Mouse (Mus musculus) telencephalon, adult 2 months (tissue): ENCODE results near the gene Rere.

Experiments
- DNase-seq: peaks from one replicate; pipeline ENCODE4 v3.0.0-alpha.2; 2011; ENCODE audit warnings: low read depth, low spot score

The Rere gene

DNA sequence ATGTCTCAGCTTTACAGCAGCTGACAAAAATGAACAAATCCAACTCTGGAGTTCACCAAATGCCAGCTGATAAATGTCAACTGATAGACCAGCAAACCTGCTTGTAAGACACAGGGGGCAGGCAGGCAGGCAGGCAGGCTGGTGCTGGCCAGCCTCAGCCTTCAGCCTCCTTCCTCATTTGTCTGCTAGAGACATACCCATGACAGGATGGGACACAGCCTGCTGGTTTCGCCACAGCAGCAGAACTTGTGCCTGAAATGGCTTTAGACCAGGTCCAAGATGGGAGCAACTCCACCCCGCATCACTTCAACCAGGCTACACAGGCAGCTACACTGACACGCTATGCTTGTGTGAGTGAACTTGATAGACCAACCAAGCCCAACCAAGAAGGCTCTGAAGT is 324.4 kb downstream of the Rere start:
- DNase-seq, result no peak

DNA sequence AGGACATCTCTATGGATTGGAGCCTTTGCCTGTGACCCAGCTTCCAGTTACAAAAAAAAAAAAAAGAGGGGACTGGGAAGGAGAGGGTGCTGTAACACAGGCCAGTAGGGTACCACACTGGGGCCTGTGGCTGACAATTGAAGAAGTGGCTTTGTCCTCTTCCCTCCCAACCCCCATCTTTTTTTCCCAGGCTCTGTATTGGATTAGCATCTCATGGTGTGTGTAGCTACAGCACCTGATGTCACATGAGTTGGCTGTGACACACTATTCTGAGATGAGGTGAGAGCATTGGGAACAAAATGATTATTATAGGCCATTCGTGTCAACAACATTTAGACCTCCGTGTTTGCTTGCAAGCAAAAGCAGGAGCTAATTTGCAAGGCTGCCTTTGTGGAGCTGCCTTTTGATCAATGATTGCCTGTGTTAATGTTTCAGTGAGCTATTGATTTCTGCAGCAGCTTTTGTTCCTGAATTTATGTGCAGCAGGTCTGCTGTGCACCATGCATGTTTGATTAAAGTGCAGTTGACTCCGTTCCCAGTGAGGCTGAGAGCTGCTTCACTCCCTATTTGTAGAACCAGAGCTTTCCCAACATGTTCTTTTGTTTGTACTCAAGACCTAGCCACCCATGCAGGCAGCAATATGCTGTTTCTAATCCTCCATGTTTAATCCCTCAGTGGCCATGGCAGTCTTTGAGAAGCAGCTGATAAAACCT is 325.2 kb downstream of the Rere start:
- DNase-seq, result no peak

DNA sequence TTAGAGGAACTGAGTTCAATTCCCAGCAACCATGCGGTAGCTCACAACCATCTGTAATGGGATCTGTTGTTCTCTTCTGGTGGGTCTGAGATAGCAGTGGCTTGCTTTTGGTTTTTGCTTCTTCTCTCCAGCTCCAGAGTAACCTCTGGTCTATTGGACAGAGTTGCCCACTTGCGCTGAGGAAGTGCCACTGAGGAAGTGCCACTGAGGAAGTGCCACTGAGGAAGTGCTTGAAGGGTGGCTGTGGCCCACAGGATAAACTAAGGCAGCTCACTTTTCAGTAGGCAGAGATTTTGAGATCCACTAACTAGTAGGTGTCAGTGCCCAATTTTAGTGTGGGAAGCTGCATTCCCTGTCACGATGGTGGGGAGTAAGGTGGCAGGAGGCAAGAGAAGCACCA is 327.2 kb downstream of the Rere start:
- DNase-seq, result no peak

DNA sequence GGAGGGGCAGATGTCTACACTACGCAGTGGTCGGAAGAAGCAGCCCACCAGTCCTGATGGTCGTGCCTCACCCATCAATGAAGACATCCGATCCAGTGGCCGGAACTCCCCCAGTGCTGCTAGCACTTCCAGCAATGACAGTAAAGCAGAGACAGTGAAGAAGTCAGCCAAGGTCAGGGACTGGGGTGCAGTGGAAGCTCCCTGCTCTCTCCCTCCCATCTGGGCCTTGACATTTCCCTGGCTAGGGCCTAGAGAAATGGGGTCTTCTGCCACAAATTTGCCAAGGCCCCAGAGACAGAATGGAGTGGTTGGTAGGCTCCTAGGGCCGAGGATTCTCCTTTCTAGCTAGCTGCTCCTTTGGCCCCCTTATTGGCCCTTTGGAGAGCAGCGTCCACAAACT is 332.3 kb downstream of the Rere start:
- DNase-seq, result no peak

DNA sequence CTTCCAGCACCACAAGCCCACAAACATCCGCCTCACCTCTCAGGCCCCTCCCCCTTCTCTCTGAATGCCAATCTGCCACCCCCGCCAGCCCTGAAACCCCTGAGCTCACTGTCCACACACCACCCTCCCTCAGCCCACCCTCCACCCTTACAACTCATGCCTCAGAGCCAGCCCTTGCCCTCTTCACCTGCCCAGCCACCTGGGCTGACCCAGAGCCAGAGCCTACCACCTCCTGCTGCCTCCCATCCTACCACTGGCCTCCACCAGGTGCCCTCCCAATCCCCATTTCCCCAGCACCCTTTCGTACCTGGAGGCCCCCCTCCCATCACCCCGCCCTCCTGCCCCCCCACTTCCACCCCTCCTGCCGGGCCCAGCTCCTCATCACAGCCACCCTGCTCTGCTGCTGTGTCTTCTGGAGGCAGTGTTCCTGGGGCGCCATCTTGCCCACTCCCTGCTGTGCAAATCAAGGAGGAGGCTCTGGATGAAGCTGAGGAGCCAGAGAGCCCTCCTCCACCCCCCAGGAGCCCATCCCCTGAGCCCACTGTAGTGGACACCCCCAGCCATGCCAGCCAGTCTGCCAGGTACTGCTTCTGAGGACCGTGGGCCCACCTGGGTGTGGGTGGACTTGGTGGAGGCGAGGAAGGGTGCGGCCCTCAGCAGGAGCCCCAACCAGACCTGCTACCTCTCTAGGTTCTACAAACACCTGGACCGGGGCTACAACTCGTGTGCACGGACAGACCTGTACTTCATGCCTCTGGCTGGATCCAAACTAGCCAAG is 334.0 kb downstream of the Rere start:
- no peak for DNase-seq

DNA sequence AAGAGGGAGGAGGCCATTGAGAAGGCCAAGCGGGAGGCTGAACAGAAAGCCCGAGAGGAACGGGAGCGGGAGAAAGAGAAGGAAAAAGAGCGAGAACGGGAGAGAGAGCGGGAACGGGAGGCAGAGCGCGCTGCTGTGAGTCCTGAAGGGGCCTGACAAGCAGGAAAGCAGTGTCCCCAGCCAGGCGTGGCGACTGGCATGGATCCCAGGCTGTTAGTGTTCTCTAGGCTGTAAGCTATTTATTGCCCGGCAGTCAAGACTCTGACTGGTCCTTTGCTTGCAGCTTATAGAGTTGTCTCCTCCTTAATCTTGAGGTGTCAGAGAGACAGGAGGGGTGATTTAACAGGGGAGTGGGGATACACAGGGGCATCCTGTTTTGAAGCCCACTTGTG is 334.6 kb downstream of the Rere start:
- no peak for DNase-seq

DNA sequence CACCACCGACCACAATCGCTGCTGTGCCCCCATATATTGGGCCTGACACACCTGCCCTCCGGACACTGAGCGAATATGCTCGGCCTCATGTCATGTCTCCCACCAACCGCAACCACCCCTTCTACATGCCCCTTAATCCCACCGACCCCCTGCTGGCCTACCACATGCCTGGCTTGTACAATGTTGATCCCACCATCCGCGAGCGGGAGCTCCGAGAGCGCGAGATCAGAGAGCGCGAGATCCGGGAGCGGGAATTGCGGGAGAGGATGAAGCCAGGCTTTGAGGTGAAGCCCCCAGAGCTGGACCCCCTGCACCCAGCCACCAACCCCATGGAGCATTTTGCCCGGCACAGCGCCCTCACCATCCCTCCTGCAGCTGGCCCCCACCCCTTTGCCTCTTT is 335.4 kb downstream of the Rere start:
- DNase-seq, result no peak

DNA sequence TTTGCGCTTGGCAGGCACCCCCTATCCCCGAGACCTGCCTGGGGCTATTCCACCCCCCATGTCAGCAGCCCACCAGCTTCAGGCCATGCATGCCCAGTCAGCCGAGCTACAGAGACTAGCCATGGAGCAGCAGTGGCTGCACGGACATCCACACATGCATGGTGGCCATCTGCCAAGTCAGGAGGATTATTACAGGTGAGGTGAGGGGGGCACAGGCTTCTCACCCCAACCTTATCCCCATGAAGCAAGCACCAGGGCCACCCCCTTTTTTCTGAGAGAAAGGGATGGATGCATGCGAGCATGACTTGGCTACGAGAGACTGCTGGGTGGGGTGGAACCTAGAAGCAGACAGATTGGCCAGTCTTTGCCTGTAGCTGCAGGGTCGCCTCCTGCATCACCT is 337.6 kb downstream of the Rere start:
- no peak for DNase-seq

DNA sequence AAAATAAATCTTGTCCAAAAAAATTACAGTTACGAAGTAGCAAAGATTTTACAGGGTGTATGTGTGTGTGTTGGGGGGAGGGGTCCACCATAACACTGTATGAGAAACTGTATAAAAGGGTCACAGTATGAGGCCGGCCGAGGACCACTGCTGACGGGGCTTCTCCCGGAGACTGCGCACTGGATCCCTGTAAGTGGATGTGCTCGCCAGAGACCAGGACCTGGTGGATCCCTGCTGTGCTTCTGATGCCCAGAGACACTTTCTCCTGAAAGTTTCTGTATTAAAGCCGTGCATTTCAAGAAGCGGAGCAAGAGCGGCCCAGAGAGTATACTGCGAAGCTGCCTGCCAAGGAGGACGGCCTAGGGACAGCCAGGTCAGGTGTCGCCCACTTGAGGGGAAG is 341.2 kb downstream of the Rere start:
- no peak for DNase-seq

DNA sequence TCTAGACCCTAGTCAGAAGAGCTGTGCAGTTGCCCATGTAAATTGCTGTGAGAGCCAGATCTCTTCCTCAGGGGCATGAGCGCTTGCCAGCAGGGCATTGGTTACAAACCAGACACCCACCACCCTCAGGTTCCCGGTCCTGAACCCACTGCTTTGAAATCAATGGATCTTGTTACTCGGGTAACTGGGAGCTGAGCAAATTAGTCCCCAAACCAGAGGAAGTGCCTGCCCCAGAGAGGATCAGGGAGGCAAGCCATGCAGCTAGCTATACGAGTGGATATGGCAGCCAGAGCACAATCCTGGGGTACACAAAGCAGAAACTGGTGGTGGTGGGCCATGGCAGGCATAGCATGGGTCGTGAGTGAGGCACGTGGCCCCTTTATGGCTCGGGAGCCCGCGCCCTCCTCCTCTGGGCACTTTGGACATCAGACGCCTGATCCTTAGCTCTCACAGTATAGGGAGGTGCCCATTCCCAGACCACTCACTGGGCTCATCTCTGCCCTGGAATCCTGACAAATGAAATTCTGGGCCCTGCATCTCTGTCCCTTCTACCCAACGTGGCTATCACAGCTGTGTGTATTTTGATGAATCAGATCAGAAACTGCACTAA is 342.9 kb downstream of the Rere start:
- DNase-seq, result no peak

DNA sequence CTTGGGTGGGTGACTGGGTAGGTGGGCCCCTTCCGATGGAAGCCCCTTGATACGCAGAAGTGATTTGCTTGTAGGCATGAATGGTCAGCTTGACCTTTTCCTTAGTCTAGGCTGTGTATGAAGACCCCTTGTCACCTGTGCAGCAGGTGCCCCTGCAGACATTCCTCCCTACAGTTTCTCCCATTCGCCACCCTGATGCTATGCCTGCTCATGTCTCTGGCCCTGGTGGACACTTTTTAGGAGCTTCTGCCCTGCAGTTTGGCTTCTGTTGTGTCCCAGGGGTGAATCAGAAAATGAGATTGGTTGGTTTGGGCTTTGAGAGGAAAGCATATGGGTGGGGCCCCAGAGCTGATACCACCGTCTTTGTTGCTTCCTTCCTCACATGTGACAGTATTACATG is 343.5 kb downstream of the Rere start:
- no peak for DNase-seq

DNA sequence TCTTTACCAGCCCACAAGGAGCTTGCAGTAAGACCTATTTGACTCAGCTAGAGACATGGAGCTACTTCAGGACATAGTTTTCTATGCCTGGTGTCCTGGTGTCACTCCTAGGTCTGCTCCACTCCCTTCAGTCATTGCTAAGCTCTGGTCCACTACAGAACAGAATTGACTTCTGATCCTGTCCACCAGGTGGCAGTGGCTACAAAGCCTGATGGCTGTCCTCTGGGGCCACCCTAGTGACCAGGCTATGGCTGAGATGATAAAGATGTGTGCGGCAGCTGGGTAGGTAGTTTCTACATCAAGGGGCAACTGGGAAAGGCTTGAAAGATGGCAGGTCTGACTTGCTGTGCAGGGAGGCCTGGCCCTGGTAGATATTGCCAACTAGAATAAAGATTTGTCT is 344.0 kb downstream of the Rere start:
- DNase-seq, result no peak

DNA sequence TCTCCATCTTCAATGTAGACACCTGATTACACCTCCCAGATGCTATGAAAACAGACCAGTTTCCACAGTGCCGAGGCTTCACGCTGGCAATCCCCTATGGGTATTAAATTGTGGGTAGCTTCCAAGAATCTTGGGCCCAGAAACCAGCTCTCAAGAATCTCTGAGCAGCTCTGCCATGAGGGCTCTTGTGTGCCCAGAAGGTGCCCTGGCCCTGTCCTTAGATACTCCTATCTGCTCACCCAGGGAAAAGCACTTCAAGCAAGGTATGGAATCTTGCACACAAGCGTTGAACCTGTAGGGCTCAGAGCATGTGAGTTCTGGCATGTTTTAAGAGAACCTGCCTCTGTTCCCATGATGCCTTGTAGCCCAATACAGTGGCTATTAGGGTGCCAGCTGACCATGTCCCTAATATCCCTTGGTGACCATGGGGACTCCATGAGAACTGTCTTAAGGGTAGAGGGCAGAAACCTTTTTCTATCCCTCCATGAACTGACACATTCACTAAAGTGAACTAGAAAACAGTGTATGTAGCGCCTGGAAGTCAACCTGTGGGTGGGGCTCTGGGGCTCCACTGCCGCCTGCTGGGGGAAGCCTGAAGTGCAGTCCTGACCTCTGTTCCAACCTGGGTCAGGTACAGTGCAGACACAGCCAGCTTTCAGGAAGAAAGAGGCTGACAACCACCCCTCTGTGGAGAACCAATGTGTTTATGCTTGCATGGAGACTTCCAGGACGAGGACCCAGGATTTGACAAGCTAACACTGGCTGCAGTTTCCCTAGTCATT is 344.7 kb downstream of the Rere start:
- DNase-seq, result no peak

DNA sequence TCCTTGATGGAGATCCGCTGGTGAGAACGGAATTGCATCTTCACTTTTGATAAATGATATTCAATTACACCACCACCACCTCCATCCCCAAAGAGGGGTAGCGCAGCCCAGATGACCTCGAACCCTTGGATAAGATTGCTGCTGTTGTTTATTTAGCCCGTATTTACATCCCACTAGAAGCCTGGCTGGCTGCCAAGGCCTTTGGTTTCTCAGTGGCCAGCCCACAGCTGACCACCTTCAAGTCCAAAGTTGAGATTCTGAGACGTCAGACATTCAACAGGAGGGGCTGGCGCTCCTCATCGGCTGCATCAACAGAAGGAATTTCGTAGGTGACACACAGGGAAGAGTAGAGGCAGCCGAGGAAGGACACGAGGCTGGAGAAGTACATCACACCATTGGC is 347.8 kb downstream of the Rere start:
- no peak for DNase-seq

DNA sequence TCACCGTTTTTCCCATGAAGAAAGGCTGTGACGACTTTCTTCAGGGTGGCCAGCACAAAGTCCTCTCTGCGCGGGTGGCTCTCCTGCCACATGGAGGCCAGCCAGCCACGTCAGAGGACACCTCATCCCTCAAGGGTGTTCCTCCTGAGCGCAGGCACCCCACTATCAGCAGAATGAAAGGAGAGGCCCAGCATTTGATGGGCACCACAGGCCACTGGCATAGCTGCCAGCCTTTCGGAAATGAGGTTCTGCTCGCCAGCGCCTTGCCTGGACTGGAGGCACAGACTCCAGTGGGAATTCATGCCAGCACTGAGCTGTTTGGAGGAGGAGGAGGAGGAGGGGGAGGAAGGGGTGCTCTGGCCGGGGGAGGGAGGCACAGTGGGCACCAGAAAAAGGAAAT is 354.1 kb downstream of the Rere start:
- DNase-seq, result no peak

DNA sequence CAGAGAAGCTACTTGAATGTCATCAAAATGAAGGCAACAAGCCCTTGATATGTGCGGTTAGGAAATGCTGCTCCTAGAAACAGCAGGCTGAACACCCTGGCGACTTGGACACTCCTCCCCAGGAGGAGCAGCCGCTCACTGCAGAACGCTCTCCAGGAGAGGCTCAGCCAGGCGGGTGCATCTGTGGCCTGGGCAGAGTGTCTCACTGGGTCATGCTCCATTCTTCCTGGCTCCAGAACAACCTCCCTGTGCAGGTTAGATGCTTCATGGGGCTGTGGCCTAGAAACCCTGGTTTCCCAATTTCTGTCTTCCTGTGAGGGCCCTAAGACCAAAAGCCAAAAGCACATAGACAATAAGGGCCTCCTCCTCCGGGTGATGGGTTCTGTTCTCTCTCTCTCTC is 355.2 kb downstream of the Rere start:
- DNase-seq, result no peak

DNA sequence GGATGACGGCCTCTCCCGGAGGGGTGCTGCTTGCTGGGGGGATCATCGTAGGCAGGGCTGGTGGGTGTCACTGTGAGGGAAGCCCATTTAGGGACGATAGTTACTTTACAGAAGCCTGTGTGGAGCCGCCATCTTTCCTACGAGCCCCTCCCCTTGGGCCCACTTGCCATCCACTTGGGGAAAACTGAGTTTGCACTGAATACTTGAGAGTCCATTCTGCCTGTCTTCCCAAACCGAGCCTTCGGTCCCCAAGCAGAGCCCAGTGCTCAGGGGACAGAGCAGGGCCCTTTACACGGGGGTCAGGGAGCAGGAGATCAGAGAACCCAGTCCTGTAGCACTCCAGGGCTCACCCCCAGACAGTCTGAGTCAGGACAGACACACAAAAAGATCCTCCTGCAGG is 362.9 kb downstream of the Rere start:
- no peak for DNase-seq

DNA sequence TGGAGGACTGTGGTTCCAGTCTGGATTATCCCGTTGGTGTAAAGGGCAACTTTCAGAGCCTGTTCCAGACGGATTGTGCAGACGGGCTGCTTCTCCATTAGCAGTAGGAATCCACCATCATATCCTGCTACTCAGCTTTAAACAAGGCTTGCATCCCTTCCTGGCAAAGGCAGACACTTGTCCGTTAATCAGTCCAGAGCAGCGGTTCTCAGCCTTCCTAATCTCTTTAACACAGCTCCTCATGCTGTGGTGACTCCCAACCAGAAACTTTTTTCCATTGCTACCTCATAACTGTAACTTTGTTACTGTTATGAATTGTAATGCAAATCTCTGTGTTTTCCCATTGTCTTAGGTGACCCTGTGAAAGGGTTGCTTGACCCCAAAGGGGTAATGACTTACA is 367.9 kb downstream of the Rere start:
- DNase-seq, result no peak

DNA sequence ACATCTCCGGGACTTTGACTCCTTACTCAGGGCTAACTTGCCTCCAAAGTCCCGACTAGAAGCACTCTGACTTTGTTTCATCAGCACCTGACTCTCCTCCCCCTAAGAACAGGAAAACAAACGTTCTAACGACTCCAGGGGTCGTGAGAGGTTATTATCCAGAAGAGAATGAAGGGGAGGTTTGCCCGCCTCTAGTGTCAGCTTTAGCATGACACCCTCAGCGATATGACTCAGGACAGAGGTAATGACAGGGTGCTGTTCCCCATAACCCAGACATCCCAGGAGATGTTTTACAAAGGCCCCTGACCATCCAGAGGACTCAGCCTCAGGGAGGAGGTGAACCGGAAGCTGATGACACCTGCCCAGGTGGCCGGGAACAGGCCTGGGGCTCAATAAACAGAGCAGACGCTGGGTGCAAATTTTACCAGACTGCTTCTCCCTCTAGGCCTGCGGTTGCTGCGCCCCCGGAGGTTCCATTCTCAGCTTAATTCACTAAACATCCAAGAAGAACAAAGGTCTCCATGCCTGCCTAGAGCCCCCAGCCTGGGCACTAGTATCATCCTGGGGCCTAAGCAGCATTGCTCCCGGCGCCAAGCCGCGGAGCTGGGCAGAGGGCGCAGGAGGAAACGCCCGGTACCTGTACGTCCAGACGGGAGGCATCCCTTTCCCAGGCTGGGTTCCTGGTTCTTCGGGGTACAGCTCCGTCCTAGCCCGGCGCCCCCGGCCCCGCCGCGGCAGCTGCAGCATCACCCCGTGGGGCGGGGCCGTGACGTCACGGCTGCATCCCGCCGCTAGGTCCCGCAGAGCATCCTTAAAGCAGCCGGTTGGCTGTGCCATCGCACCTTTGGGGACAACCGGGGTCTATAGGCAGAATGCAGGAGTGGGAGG is 370.2 kb downstream of the Rere start, which contains the start of gene Slc45a1:
TSS of gene Slc45a1 (minus strand) at position 785 of the 888 bp plus-strand sequence.
- peak; percentile 32 for DNase-seq

DNA sequence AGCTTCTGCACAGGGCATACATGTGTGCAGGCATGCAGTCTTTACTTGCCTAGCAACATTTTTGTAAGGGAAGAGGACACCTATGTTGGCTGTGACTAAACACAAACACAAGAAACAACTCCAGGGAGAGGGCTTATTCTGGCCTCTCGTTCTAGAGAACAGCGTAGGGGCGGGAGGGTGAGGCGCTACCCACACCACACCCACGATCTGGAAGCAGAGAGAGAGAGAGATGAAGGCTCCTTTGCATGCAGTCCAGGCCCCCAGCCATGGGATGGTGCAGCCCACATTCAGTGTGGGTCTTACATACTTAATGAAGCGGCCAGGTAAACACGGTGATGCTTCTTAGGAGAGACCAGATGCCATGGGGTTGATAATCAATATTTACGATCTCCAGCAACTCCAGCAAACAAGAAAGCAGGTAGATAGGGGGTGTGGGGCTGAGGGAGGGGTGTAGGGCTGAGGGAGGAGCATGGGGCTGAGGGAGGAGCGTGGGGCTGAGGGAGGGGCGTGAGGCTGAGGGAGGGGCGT is 371.7 kb downstream of the Rere start:
- DNase-seq, result no peak

DNA sequence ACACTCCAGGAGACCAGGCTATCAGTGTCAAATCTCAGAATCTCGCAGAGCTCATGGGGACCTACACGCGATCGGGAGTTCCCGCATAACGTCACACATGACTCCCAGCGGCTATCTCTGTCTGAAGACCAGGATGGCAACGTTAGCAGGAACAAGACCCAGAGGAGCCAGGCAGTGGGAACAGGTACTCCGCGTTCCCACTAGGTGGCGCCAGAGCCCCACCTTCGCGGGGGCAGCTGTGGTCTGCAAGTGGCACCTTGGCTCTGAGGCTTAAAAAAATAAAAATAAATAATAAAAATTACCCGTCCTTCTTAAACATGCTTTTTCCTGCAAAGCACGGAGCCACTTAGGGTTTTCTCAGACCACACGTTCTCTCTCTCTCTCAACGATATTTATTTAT is 374.5 kb downstream of the Rere start:
- DNase-seq, result peak; percentile 46
